Mouse (Mus musculus) urinary bladder, adult 18-20 months (tissue): ENCODE data around the gene Foxo1.

Experiments
- DNase-seq, 2 experiments: peaks; one replicate each; pipeline ENCODE4 v3.0.0; 2022; ENCODE audit warnings: low spot score in 2 of 2, mixed read lengths in 2 of 2

The Foxo1 gene

GRCm38 (mm10) chr3:52267652-52268486 is at the start of gene Foxo1:
TSS of gene Foxo1 (plus strand) at chr3:52268336.
- DNase-seq = peak; percentile 81

DNA sequence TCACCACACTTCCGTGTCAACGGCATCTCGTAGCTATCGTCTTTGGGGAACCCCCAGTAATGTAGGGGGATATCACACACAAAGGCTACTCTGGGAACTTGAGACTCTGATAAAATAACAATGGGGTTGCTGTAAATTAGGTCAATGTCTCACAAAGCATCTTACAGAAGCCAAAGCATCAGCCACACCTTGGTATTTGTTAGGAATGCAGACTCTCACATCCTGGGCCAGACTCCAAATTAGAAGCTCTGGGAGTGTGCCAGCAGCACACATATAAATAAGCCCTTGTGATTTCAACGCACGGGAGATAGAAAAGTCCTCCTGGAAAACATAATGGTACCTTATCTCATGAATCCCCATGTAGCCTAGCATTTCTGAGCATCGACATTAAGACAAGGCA is 49.3 kb upstream of the Foxo1 start:
- DNase-seq = no peak

DNA sequence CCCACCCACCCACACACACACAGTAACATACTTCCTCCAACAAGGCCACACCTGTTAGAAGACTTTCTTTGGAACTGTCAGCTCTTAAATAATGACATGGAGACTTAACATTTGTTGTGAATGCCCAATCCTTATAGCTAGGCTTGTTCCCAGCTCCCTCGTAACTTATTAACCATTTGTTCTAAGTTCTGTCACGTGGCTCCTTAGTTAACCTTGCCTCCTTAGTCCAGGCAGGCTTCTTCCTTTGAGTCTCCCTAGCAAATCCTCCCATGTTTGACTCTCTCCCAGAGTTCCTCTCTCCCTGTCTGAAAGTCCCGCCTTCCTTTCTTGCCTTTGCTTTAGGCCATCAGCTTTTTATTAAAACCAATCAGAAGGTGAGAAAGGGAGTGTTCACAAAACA is 47.1 kb upstream of the Foxo1 start:
- no peak for DNase-seq

- DNase-seq = no peak
Observed at GRCm38 (mm10) chr3:52221931-52222330, 46.2 kb upstream of the Foxo1 start.

- DNase-seq = no peak
Observed at GRCm38 (mm10) chr3:52236488-52236887, 31.6 kb upstream of the Foxo1 start.

DNA sequence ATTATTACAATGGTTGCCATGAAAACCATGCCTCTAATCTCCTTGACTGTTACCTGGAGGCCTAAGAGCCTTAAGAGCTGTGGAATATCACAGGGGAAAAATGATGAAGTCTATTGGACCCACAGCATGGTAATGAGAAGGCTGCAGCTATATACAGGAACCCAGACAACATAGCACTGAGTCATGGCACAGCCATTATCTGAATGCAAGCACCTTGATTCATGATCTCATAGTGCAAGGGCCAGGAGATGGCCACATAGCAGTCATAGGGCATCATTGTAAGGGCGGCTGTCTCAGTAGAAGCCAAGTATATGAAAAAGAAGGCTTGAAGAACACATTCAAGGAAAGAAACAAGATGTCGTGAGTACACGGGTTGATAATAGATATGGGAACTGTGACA is 31.0 kb upstream of the Foxo1 start:
- DNase-seq = no peak

DNA sequence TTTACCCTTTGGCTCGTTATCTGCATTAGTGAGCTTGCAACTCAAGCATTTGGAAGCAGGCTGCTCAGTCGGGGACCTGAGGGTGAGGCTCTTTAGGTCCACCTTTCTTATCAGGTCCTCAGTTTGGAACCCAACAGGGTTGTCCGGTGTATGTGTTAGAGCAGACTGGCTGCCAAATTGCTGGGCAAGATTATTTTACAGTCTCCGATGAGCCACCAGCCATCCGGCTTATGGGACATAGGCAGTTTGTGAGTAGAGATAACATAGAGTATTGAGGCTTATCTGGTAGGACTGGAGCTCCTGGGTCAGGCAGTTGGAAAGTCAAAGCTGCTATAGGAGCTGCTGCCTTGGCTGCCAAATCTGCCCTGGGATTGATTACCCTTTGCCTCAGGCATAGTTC is 27.1 kb upstream of the Foxo1 start:
- DNase-seq = no peak

GRCm38 (mm10) chr3:52242457-52243105 is 25.6 kb upstream of the Foxo1 start:
- peak; percentile 43 to 51 for DNase-seq

GRCm38 (mm10) chr3:52243271-52244021 is 24.7 kb upstream of the Foxo1 start:
- no peak for DNase-seq

DNA sequence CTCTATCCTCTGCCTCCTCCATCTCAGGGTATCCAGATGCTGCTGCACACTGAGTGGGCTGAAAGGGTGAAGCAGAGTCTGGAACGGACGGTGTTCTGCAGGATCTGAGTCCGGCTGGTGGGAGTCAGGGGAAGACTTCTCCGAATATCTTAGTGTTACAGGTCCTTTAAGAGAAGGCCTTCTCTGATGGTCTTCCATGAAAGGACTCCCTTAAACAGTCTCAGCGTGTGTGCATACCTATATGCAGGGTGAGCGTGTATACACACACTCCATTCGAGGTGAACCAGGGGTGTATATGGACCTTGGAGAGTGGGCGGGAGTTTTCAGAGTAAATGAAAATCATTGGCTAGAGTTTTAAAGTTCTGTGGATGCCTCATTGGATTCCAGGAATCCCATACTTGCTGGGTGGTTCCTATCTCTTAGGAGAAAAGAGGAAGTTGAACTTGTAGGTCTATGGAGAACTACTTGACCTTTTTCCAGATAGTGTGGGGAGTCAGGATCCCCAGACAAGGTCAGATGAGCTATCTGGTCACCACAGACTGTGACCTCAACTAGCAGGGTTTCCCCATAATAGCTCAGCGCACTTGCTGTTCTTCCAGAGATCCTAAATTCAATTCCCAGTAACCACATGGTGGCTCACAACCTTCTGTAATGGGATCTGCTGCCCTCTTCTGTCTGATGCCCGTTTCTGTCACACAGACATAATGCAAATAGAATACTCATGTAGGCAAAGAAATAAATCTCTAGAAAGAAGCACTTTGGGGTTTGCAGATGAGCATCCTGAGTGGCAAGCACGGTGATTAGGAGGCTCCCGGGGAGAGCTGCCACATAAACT is 21.9 kb upstream of the Foxo1 start:
- no peak for DNase-seq

- DNase-seq = no peak
Observed at GRCm38 (mm10) chr3:52251184-52251583, 17.0 kb upstream of the Foxo1 start.

- no peak for DNase-seq
Observed at GRCm38 (mm10) chr3:52253656-52254461, 14.3 kb upstream of the Foxo1 start.

DNA sequence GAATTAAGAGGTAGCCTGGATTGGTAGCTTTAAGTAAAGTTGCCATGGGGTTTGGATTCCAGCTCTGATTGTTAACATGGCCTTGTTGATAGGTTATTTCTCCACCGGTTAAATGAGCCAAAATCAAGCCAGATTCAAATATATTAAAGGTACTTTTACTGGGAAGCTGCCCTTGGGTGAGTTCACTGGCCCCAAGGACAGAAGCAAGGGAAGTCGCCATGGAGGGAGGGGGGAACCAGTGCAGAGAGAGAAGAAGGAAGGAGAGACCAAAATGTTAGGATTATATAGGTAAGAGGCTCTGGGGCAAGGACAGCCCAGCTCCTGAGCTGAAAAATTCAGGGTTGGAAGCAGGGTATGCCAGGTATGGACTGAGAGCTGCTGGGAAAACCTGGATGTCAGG is 13.6 kb upstream of the Foxo1 start:
- no peak for DNase-seq

DNA sequence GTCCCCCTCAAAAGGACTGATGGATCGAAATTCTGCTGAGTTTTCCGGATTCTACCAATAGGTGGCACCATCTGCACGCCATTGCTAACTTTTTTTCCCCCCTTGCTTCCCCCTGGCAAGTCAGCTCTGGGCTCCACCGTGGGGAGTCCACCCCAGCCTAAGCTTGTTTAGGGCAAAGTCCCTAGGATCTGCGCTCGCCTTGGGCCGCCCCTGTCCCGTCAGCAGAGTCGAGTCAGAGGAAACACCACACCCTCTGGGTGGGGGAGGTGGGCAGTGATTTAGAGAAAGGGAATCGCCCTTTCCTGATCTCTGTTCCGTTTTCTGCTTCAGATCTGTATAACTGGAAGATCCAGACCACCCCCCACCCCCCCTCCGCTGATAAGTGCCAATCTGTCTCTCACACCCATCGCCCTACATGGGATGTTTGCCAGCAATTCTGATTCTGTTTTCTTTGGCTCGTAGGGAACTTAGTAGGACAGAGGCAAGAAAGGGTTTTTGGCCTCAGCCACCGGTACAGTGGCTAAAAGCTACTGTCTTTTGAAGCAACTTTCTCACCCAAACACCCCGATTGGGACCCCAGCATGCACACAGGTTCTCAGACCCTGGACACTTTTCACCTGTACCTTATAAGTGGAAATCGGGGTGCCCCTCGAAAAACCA is 10.2 kb upstream of the Foxo1 start:
- peak; percentile 35 to 39 for DNase-seq

GRCm38 (mm10) chr3:52258532-52258931 is 9.6 kb upstream of the Foxo1 start:
- no peak for DNase-seq

DNA sequence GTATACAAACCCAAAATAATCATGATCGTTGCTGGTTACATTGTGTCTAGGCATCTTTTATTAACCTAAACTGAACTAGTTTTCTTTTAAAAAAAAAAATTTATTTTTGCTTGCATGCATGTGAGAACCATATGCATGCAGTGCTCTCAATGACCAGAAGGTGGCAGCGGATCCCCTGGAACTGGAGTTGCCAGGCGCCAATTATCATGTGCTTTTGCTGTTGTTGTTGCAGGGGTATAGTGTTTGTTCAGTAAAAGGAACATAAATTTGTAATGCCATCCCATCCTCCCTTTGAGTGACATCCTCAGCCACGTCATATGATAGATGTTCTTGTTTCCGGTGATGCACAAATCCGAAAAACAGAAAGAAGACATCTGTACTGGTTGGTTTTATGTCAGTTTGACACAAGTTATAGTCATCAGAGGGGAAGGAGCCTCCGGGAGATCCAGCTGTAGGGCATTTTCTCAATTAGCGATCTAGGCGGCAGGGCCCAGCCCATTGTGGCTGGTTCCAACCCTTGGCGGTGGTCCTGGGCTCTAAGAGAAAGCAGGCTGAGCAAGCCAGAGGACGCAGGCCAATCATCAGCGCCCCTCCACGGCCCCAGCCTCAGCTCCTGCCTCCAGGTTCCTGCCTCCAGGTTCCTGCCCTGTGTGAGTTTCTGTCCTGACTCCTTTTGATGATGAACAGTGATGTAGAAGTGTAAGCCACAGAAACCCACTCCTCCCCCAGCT is 5.5 kb upstream of the Foxo1 start:
- peak; percentile 36 to 67 for DNase-seq

GRCm38 (mm10) chr3:52264354-52264753 is 3.8 kb upstream of the Foxo1 start:
- no peak for DNase-seq

GRCm38 (mm10) chr3:52266606-52267160 is 1.5 kb upstream of the Foxo1 start:
- DNase-seq = peak in 1 of 2 experiments; percentile 60

GRCm38 (mm10) chr3:52267293-52267651 is 864 bp upstream of the Foxo1 start:
- no peak for DNase-seq

- peak in 1 of 2 experiments; percentile 76 for DNase-seq
Observed at GRCm38 (mm10) chr3:52268487-52268736, 276 bp downstream of the Foxo1 start.
